Mouse (Mus musculus): ENCODE data around the gene Cfap97d1. TPM values are rescaled to one million over a fixed set of nuclear protein-coding genes. Genes with fewer than 3 reads are reported as not detected.

Cfap97d1 gene
- total RNA-seq, 1 experiment from 2014 or later = 2.4 TPM

DNA sequence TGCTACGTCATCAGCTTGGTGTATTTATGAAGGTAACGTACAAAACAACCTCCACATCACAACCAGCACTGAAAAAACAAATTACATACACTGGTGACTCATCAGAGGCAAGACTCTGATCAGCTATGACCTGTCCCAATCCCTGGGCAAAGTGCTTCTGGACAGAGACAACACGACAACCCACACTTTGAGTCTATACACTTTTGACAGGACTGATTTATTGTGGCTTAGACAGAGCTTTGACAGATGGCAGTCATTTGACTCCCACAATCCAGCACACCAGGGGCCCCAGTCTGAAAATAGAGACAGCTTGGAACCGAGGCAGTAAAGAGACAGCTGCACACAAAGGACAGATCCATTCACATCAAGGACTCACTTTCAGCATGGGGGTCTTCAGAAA is 15.4 kb downstream of the Cfap97d1 start:
- no peak for ATAC-seq (replicated peaks; ENCODE audit: insufficient number of reproducible peaks, low FRiP score, low TSS enrichment, poor library complexity, severe bottlenecking)

DNA sequence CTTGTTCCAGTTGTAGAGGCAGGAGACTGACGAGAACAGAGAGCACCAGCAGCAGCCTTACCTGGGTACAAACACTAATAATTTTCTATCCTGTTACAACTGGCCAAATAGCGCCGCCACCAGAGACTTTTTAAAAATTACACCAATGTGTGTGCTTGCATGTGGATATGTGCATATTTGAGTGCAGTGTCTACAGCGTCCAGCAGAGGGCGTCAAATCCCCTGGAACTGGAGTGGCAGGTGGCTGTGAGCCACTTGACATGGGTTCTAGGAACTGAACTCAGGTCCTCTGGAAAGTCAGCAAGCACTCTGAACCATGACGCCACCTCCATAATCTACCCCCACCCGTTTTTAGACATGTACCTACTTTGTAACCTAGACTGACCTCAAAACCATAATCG is 20.2 kb downstream of the Cfap97d1 start:
- ATAC-seq (replicated peaks; ENCODE audit: insufficient number of reproducible peaks, low FRiP score, low TSS enrichment, poor library complexity, severe bottlenecking) = no peak

DNA sequence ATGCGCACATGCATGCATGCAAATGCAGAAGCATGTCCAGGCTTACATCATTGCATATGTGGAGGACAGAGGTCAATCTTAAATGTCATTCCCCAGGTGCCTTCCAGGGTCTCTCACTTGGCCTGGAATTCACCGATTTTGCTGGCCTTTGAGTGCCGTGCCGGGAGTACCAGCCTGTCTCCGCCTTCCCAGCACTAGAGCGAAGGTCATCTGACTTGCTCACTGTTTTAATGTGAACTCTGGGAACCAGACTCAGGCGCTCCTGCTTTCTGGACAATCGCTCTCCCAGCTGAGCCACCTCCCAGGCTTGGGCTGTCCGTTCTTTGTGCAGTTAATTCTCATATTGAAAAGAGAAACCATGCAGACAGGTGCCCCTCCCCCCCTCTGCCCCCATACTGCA is 22.2 kb downstream of the Cfap97d1 start:
- no peak for ATAC-seq (replicated peaks; ENCODE audit: insufficient number of reproducible peaks, low FRiP score, low TSS enrichment, poor library complexity, severe bottlenecking)

GRCm38 (mm10) chr11:102006688-102007087 is 22.6 kb downstream of the Cfap97d1 start:
- no peak for ATAC-seq (replicated peaks; ENCODE audit: insufficient number of reproducible peaks, low FRiP score, low TSS enrichment, poor library complexity, severe bottlenecking)

DNA sequence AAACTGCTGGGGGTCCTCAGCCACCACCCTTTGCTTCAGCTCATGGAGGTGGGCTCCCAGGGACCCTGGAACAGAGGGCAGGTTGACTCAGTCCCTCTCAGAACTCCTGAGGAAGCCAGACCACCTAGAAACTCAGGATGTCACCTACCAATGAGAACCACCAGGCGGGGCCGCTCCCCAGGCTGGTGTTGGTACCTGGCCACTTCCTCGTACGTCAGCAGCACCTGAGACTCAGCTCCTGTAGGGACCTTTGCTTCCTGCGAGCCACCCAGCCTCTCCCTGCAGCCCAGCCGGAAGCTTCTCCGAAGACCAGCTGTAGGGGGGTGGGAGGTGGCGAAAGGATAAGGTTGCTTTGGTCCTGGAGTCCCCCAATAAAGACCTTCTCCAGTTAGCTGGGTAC is 24.3 kb downstream of the Cfap97d1 start:
- no peak for ATAC-seq (replicated peaks; ENCODE audit: insufficient number of reproducible peaks, low FRiP score, low TSS enrichment, poor library complexity, severe bottlenecking)

GRCm38 (mm10) chr11:102008954-102009637 is 25.0 kb downstream of the Cfap97d1 start:
- ATAC-seq (replicated peaks; ENCODE audit: insufficient number of reproducible peaks, low FRiP score, low TSS enrichment, poor library complexity, severe bottlenecking) = no peak

DNA sequence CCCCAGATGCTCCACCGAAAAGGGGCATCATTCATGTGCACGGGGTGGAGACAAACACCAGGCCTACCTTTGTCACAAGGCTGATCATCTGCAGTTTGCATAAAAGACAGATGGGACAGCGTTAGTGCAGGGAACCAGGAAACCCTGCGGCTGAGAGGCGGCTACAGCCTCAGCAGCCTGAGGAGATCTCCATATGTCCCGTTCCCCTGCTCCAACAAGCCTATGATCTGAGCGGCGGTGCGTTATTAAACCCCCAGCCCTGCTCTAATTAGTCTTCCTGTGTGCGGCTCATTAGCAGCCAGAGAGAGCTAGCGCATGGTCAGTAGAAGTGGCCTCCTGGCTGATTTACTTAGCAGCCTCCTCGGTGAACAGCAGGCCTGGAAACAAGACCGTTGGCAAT is 26.1 kb downstream of the Cfap97d1 start:
- no peak for ATAC-seq (replicated peaks; ENCODE audit: insufficient number of reproducible peaks, low FRiP score, low TSS enrichment, poor library complexity, severe bottlenecking)

GRCm38 (mm10) chr11:102011510-102011909 is 27.4 kb downstream of the Cfap97d1 start:
- ATAC-seq (replicated peaks; ENCODE audit: insufficient number of reproducible peaks, low FRiP score, low TSS enrichment, poor library complexity, severe bottlenecking) = no peak

DNA sequence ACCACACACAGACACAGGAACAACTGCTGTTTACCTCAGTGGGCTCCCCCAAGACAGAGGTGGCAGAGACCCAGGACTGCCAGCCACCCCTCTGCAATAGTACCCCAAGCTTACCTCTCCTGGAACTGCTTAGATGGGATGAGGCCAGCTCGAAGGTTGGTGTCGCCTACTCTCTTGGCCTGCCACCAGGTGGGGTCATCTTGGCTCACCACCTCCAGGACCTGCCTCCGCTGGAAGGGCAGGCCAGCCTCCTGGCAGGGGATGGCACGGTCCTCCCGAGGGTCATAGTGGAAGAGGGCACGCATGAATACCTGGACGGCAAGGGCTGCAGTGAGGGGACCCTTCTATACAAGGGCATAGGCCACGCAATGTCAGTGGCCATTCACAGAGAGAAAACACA is 29.1 kb downstream of the Cfap97d1 start:
- no peak for ATAC-seq (replicated peaks; ENCODE audit: insufficient number of reproducible peaks, low FRiP score, low TSS enrichment, poor library complexity, severe bottlenecking)

GRCm38 (mm10) chr11:102015472-102015871 is 31.4 kb downstream of the Cfap97d1 start:
- no peak for ATAC-seq (replicated peaks; ENCODE audit: insufficient number of reproducible peaks, low FRiP score, low TSS enrichment, poor library complexity, severe bottlenecking)

DNA sequence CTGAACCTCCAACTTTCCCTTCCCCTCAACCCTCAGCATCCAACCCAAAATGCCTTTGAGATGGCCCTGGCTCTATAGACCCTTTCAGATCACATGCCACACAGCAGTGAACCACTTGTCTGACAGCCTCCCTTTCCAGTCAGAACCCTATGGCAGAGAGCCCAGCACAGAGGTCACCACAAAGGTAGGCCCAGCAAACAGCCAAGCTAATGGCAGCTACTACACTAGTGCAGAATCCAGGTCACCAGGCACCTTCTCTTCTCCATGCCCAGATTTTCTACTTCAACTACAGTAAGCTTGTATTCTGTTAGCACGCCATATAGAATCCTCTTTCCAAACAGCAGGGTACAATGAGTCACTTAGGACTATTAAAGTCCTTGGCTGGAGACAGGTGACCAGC is 32.1 kb downstream of the Cfap97d1 start:
- no peak for ATAC-seq (replicated peaks; ENCODE audit: insufficient number of reproducible peaks, low FRiP score, low TSS enrichment, poor library complexity, severe bottlenecking)

DNA sequence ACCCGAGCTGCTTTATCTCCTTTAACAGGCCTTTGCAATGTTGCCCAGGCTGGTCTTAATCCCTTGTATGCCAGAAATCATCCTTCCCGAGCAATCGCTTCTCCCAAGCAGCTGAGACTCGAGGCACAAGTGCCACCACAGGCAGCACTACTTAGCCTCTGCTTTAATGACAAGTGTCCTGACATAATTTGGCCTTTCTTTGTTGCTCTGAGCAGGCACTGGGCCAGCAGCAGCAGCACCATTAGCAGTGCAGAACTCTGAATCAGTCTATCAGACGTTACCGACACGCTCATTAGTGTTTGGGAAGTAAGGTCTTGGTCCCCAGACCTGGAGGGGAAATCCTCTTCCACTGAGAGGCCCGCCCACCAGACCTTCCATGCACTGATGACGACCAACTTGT is 35.7 kb downstream of the Cfap97d1 start:
- ATAC-seq (replicated peaks; ENCODE audit: insufficient number of reproducible peaks, low FRiP score, low TSS enrichment, poor library complexity, severe bottlenecking) = no peak

GRCm38 (mm10) chr11:102021196-102021595 is 37.1 kb downstream of the Cfap97d1 start:
- no peak for ATAC-seq (replicated peaks; ENCODE audit: insufficient number of reproducible peaks, low FRiP score, low TSS enrichment, poor library complexity, severe bottlenecking)

DNA sequence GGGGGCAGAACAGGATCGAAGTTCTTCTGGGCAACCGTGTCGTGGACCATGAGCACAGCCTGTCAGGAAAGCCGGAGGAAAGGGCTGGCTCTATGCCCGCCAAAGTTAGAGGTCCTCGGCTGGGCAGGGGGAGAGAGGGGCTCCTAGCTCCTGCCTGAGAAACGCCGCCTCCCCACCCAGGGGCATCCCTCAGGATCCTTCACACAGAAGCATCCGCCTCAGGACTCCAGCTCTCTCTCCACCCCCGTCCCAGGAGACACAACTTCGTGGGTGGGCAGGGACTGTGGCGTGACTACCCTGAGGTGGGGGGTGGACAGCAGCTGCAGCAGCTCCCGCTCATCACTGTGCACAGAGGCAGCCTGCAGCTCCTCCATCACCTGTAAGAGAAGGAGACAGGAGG is 39.3 kb downstream of the Cfap97d1 start:
- no peak for ATAC-seq (replicated peaks; ENCODE audit: insufficient number of reproducible peaks, low FRiP score, low TSS enrichment, poor library complexity, severe bottlenecking)

GRCm38 (mm10) chr11:102024084-102024758 is 40.1 kb downstream of the Cfap97d1 start:
- ATAC-seq (replicated peaks; ENCODE audit: insufficient number of reproducible peaks, low FRiP score, low TSS enrichment, poor library complexity, severe bottlenecking) = no peak

- ATAC-seq (replicated peaks; ENCODE audit: insufficient number of reproducible peaks, low FRiP score, low TSS enrichment, poor library complexity, severe bottlenecking) = no peak
Observed at GRCm38 (mm10) chr11:102024875-102025274, 40.8 kb downstream of the Cfap97d1 start.

- no peak for ATAC-seq (replicated peaks; ENCODE audit: insufficient number of reproducible peaks, low FRiP score, low TSS enrichment, poor library complexity, severe bottlenecking)
Observed at GRCm38 (mm10) chr11:102025354-102025753, 41.3 kb downstream of the Cfap97d1 start.

DNA sequence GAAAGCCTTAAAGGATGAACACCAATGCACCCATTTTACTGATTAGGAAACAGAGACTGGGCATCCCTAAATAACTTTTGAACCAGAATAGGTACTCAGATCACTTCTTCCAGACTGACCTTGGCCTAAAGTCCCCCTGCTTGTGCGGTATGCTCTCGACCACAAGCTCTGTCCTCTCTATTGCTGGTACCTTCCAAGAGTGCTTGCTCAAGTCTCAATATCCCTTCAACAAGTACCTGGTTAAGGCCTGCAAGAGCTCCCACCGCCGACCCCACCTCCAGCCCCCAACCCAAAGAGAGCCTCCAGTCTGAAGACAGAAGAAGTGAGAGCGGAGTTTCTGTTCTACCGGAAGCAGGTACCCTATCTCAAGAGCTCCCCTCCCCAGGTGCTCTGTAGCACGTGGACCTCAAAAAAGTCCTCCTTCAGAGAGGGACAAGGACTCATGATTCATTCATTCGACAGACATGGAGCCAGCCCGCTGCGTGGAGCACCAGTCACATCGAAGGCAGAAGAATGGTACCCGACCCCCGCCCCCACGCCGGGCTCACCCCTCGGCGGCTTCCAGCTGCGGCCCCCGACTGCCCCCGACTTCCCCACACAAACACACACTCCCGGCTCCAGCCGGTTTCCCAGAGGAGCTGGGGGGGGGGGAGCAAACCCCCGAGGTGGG is 42.0 kb downstream of the Cfap97d1 start:
- no peak for ATAC-seq (replicated peaks; ENCODE audit: insufficient number of reproducible peaks, low FRiP score, low TSS enrichment, poor library complexity, severe bottlenecking)

GRCm38 (mm10) chr11:102026694-102027360 is 42.7 kb downstream of the Cfap97d1 start:
- ATAC-seq (replicated peaks; ENCODE audit: insufficient number of reproducible peaks, low FRiP score, low TSS enrichment, poor library complexity, severe bottlenecking) = no peak
